Mouse (Mus musculus): ENCODE data around the gene Tfam. TPM values are rescaled to one million over a fixed set of nuclear protein-coding genes. Genes with fewer than 3 reads are reported as not detected.

Gene Tfam
- polyA plus RNA-seq (2012; rRNA removed): 6.2 and 6.4 TPM in 2 replicates

DNA sequence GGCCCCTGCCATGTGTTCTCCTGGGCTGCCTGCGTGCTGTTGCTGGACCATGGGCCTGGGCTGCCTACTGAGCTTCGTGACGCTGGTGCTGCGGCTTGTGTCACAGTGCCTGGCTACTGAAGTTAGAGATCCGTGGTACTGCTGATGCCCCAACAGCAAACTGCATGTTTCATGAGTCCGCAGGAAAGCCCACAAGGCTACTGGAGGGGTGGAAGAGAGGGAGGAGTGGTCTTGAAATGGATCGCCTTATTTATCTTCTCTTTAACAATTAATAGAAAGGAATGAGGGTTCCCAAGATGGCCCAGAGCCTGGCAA lies at the start of gene Tfam:
Gene Tfam, minus strand, starts transcription at position 41 of the 315 bp plus-strand sequence.
- 8% methylated on average over 7 of the region's 7 CpGs for WGBS
- H3K27ac ChIP-seq (ENCODE audit: insufficient read depth, low read length): peak within 1 kb of the TSS; percentile 93
- H3K27me3 ChIP-seq (ENCODE audit: control insufficient read depth, insufficient read depth, low read length): no peaks in the 10 kb centered on the region
- peaks cover 11% of the 10 kb centered on the region; the same call in 1 of the 2 replicates for H3K4me1 ChIP-seq (ENCODE audit: control insufficient read depth, insufficient read depth, insufficient read length)
- no peak for DNase-seq (ENCODE audit: low read depth in 1 of 2, low spot score in 2 of 2)
- H3K4me3 ChIP-seq (ENCODE audit: extremely low read depth, insufficient read depth, insufficient read length): peak within 1 kb of the TSS; percentile 85
- peaks cover 18% of the 10 kb centered on the region for H3K36me3 ChIP-seq (ENCODE audit: control insufficient read depth, insufficient read depth, low read length)
- TF ChIP-seq CTCF (IDR thresholded peaks at IDR 0.05; ENCODE audit: extremely low read depth, insufficient read depth, insufficient read length, insufficient replicate concordance) (no peak), POLR2A (IDR thresholded peaks at IDR 0.05; ENCODE audit: low read depth, low read length) (no peak)

DNA sequence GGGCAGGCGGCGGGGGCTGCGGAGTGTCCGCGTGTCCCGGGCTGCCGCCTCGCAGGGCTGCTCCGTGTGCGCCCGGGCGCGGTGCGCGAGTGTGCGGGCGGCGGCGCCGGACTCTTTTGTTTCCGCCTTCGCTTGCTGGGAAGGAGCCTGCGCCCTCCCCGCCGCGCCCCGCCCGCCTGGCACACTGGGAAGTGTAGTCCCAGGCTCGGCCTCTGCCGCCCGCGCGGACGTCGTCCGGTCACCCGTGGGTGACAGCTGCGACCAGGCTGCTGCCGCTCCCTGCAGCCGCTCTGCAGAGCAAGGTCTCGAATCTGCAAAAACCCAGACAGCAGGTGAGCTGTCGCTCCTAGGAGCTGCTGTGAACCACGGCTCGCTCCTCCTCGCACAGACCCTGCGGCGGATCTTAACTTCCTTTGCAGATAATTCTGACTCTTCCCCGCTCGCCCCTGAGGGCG lies 47.1 kb upstream of the Tfam start, which contains the start of gene Ube2d1:
Gene Ube2d1, minus strand, starts transcription at position 137 of the 455 bp plus-strand sequence.
- peak within 1 kb of the TSS; percentile 75 for H3K4me3 ChIP-seq (ENCODE audit: extremely low read depth, insufficient read depth, insufficient read length)
- H3K36me3 ChIP-seq (ENCODE audit: control insufficient read depth, insufficient read depth, low read length): no peaks in the 10 kb centered on the region
- under 1% methylated on average over 49 of the region's 50 CpGs for whole genome bisulfite sequencing
- no peaks in the 10 kb centered on the region for H3K27me3 ChIP-seq (ENCODE audit: control insufficient read depth, insufficient read depth, low read length)
- TF ChIP-seq CTCF (IDR thresholded peaks at IDR 0.05; ENCODE audit: extremely low read depth, insufficient read depth, insufficient read length, insufficient replicate concordance) (0 out of 2 replicates have a peak, but pooled peaks have one; percentile 2), POLR2A (IDR thresholded peaks at IDR 0.05; ENCODE audit: low read depth, low read length) (peak; percentile 28; the same call in 1 of the 2 replicates)
- DNase-seq (ENCODE audit: low read depth in 1 of 2, low spot score in 2 of 2): peak; percentile 26 to 86
- H3K27ac ChIP-seq (ENCODE audit: insufficient read depth, low read length): no peak within 1 kb of the TSS; the same call in 1 of the 2 replicates
- H3K4me1 ChIP-seq (ENCODE audit: control insufficient read depth, insufficient read depth, insufficient read length): peaks cover 4% of the 10 kb centered on the region; the same call in 1 of the 2 replicates

DNA sequence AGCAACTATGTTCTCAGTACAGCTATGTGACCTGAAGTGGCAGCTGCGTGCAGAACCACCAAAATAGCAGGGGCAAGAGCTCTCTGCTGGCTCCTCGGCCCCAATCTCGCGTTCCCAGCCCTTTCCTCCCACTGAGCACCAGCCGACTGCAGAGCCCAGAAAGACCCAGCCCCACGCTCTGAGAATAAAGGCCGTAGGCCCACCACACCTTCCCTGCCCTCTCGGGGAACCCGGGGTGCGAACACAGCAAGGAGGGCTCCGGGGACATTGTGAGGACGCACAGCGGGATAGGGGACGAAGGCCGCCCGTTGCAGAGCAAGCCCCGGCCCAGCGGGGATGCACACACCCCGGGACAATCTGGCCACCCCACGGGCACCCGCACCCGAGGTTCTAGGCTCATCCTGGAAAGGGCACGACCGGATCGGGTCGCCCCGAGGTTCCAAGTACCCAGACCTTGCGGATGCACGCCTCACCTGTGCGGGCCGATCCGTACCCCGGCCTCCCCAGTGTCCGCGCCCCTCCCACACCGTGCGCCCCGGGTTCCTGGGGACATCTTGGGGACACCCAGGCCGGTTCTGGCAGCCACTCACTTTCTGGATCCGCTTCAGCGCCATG lies 46.5 kb upstream of the Tfam start:
- H3K4me1 ChIP-seq (ENCODE audit: control insufficient read depth, insufficient read depth, insufficient read length): peaks cover 4% of the 10 kb centered on the region; the same call in 1 of the 2 replicates
- WGBS: under 1% methylated on average over 41 of the region's 41 CpGs
- H3K4me3 ChIP-seq (ENCODE audit: extremely low read depth, insufficient read depth, insufficient read length): peak overlapping the region; percentile 75
- DNase-seq (ENCODE audit: low read depth in 1 of 2, low spot score in 2 of 2): no peak
- TF ChIP-seq POLR2A (IDR thresholded peaks at IDR 0.05; ENCODE audit: low read depth, low read length) (no peak), CTCF (IDR thresholded peaks at IDR 0.05; ENCODE audit: extremely low read depth, insufficient read depth, insufficient read length, insufficient replicate concordance) (no peak)
- no peak overlapping the region for H3K27ac ChIP-seq (ENCODE audit: insufficient read depth, low read length)
- no peaks in the 10 kb centered on the region; the same call in 1 of the 2 replicates for H3K36me3 ChIP-seq (ENCODE audit: control insufficient read depth, insufficient read depth, low read length)
- H3K27me3 ChIP-seq (ENCODE audit: control insufficient read depth, insufficient read depth, low read length): no peaks in the 10 kb centered on the region

DNA sequence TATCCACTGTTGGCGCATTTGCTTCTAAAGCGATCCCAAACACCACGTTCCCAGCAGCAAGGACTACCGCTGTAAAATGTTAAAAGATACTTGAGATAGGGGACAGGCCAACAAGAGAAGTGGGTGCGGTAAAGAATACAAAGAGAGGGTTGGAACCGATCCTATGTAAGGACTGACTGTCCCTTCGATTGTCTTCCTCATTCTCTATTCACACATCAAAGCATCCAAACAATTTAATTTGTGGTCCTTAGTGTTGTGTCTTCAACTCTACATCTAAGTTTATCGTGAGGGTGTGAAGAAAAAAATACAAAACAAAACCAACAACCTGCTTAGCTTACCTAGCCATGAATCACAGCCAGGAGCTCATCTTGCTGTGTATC lies 46.0 kb upstream of the Tfam start:
- H3K27me3 ChIP-seq (ENCODE audit: control insufficient read depth, insufficient read depth, low read length): no peaks in the 10 kb centered on the region
- H3K36me3 ChIP-seq (ENCODE audit: control insufficient read depth, insufficient read depth, low read length): no peaks in the 10 kb centered on the region; the same call in 1 of the 2 replicates
- peak overlapping the region; percentile 75 for H3K4me3 ChIP-seq (ENCODE audit: extremely low read depth, insufficient read depth, insufficient read length)
- WGBS: 47% methylated on average over 8 of the region's 8 CpGs
- TF ChIP-seq CTCF (IDR thresholded peaks at IDR 0.05; ENCODE audit: extremely low read depth, insufficient read depth, insufficient read length, insufficient replicate concordance) (no peak), POLR2A (IDR thresholded peaks at IDR 0.05; ENCODE audit: low read depth, low read length) (no peak)
- H3K4me1 ChIP-seq (ENCODE audit: control insufficient read depth, insufficient read depth, insufficient read length): peaks cover 4% of the 10 kb centered on the region; the same call in 1 of the 2 replicates
- no peak overlapping the region for H3K27ac ChIP-seq (ENCODE audit: insufficient read depth, low read length)
- DNase-seq (ENCODE audit: low read depth in 1 of 2, low spot score in 2 of 2): no peak

DNA sequence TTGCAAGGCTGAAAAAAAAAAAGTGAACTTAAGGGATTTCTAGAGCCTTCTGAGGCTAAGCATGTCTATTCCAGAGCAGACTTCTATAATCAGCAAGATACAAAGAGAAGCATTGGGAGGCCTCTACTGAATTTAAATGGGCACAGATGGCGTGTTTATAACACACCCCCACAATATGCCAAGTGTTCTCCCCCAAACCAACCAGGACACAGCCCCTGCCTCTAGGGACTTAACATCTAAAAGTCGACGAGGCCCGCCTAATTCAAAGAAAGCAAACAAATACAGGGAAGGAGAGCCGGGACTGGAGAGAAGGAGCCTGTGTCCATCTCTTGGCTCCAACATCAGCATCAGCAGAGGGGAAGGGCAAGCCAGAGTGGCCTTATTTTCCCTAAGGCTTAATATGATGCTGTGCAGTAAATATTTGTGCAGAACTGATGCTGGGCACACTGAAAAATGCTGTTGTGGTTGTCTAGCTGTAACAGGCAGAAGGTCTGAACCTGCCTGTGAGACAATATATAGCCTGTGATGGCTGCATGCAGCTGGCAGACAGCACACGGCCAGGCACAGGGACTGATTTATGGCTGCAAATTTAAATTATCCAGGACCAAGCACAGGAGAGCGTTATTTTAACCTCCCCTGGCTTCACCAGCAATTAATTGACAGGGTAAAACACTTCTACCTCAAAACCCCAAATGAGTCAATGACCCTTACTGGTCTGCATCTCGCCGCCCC lies 35.1 kb upstream of the Tfam start:
- no peaks in the 10 kb centered on the region for H3K27me3 ChIP-seq (ENCODE audit: control insufficient read depth, insufficient read depth, low read length)
- no peaks in the 10 kb centered on the region for H3K36me3 ChIP-seq (ENCODE audit: control insufficient read depth, insufficient read depth, low read length)
- no peak for TF ChIP-seq CTCF (IDR thresholded peaks at IDR 0.05; ENCODE audit: extremely low read depth, insufficient read depth, insufficient read length, insufficient replicate concordance)
- no peak for TF ChIP-seq POLR2A (IDR thresholded peaks at IDR 0.05; ENCODE audit: low read depth, low read length)
- no peak overlapping the region for H3K4me3 ChIP-seq (ENCODE audit: extremely low read depth, insufficient read depth, insufficient read length)
- no peak for DNase-seq (ENCODE audit: low read depth in 1 of 2, low spot score in 2 of 2)
- WGBS: 88% methylated on average over 9 of the region's 9 CpGs
- no peak overlapping the region for H3K27ac ChIP-seq (ENCODE audit: insufficient read depth, low read length)
- H3K4me1 ChIP-seq (ENCODE audit: control insufficient read depth, insufficient read depth, insufficient read length): no peaks in the 10 kb centered on the region; the same call in 1 of the 2 replicates

DNA sequence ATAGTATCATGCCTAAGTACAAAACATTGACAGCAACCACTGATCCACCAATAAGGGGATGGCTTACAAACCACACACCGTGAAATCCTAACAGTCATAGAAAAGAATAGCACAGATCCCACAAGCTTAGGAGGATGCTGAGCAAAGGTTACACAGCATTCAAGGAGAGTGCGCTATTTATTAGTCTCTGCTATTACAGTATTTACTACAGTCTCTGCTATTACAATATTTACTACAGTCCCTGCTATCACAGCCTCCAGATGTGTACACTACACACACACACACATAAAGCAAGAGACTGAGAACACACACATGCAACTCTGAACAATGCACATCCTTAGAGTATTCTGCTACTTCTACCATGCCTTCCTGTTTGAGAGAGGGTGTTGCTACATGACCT lies 29.9 kb upstream of the Tfam start:
- no peak for TF ChIP-seq POLR2A (IDR thresholded peaks at IDR 0.05; ENCODE audit: low read depth, low read length)
- no peak for TF ChIP-seq CTCF (IDR thresholded peaks at IDR 0.05; ENCODE audit: extremely low read depth, insufficient read depth, insufficient read length, insufficient replicate concordance)
- 94% methylated on average over 2 of the region's 2 CpGs for WGBS
- DNase-seq (ENCODE audit: low read depth in 1 of 2, low spot score in 2 of 2): no peak

More for the DNA sequence above, 29.9 kb upstream of the Tfam start:
- Histone ChIP-seq H3K4me1 (ENCODE audit: control insufficient read depth, insufficient read depth, insufficient read length) (no peaks in the 10 kb centered on the region; the same call in 1 of the 2 replicates), H3K36me3 (ENCODE audit: control insufficient read depth, insufficient read depth, low read length) (no peaks in the 10 kb centered on the region), H3K27me3 (ENCODE audit: control insufficient read depth, insufficient read depth, low read length) (no peaks in the 10 kb centered on the region), H3K4me3 (ENCODE audit: extremely low read depth, insufficient read depth, insufficient read length) (no peak overlapping the region), H3K27ac (ENCODE audit: insufficient read depth, low read length) (no peak overlapping the region)

All from spleen, adult 2 months (tissue).